Mouse (Mus musculus): Measurements from ENCODE around the gene Thumpd2. TPM values are rescaled to one million over a fixed set of nuclear protein-coding genes. Genes with fewer than 3 reads are reported as not detected.
A peak's percentile ranks its signal among the peaks of the same experiment; 100 is the strongest.

Thumpd2 gene
- total RNA-seq, 2 experiments from 2014 or later: 6.2 TPM

GRCm38 (mm10) chr17:80982412-80982787 is 82.5 kb downstream of the Thumpd2 start:
- intact Hi-C loops (cut with DNase I): loop anchor here (2.0 to 5.0 kb wide), 5 partner anchors 38 to 360 kb away; partner anchors contain the start of genes Map4k3 and Tmem178
- DNase-seq (ENCODE audit: low spot score in 2 of 2): peak; percentile 88 to 96

- intact Hi-C loops (cut with DNase I): loop anchor here (2.0 to 5.0 kb wide), 5 partner anchors 37 to 360 kb away; partner anchors contain the start of genes Map4k3 and Tmem178
- no peak for DNase-seq (ENCODE audit: low spot score in 2 of 2)
These were observed 83.0 kb downstream of the Thumpd2 start for GRCm38 (mm10) chr17:80981721-80982411.

- intact Hi-C loops (cut with DNase I): loop anchor here (5.0 kb wide), 4 partner anchors 148 to 358 kb away; partner anchors contain the start of gene Map4k3
These were observed 84.8 kb downstream of the Thumpd2 start for GRCm38 (mm10) chr17:80980096-80980495.

GRCm38 (mm10) chr17:80977245-80977644 is 87.6 kb downstream of the Thumpd2 start:
- DNase-seq (ENCODE audit: low spot score in 2 of 2): no peak
- intact Hi-C loops (cut with DNase I): no loop called here

More at GRCm38 (mm10) chr17:80980096-80980495, 84.8 kb downstream of the Thumpd2 start:
- DNase-seq (ENCODE audit: low spot score in 2 of 2): no peak

Other genes with a start within 250 kb of the Thumpd2 start
- 100 to 1,000 TPM in 1 of 2 experiments, 10 to 100 TPM in 1; 98.7 to 124 TPM for gene Tmem178, start 120.5 kb downstream of the Thumpd2 start, total RNA-seq (2021)

All from left cerebral cortex, postnatal 25 days (tissue).